Mouse (Mus musculus) kidney, embryonic 14.5 days (tissue): ENCODE results near the gene Miga1. TPM values are rescaled to one million over a fixed set of nuclear protein-coding genes. Genes with fewer than 3 reads are reported as not detected.

Experiments used
- ATAC-seq: fragments of 200-750 bp; cut with Nextera tagmentation; 2 replicates; pipeline ENCODE4 v1.8.0; 2017; ENCODE audit warnings: moderate number of reproducible peaks, mild to moderate bottlenecking, moderate TSS enrichment, moderate library complexity; ENCODE audit not compliant: low FRiP score, low TSS enrichment
- H3K27ac ChIP-seq: fragments of 300-500 bp; sonication (generic); 2 replicates; pipeline ENCODE4 v1.5.1; 2014; ENCODE audit warnings: low read depth, mild to moderate bottlenecking, low read length, moderate library complexity, mixed read lengths
- H3K27me3 ChIP-seq: fragments of 300-500 bp; sonication (generic); 2 replicates; pipeline ENCODE4 v1.6.1; 2014; ENCODE audit warnings: mild to moderate bottlenecking, low read length; ENCODE audit not compliant: control insufficient read depth, insufficient read depth
- H3K36me3 ChIP-seq: fragments of 300-500 bp; sonication (generic); 2 replicates; pipeline ENCODE4 v1.6.1; 2014; ENCODE audit warnings: low read length, mixed read lengths; ENCODE audit not compliant: control insufficient read depth, insufficient read depth
- H3K4me1 ChIP-seq: fragments of 300-500 bp; sonication (generic); 2 replicates; pipeline ENCODE4 v1.6.1; 2014; ENCODE audit warnings: low read length, mixed read lengths; ENCODE audit not compliant: control insufficient read depth, insufficient read depth
- H3K4me2 ChIP-seq: fragments of 300-500 bp; sonication (generic); replicated peaks from 2 replicates; pipeline ENCODE4 v1.6.1; 2014; ENCODE audit warnings: low read depth, mild to moderate bottlenecking, low read length
- H3K4me3 ChIP-seq: fragments of 300-500 bp; sonication (generic); 2 replicates; pipeline ENCODE4 v1.5.1; 2014; ENCODE audit warnings: mild to moderate bottlenecking, low read length
- H3K9ac ChIP-seq: fragments of 300-500 bp; sonication (generic); 2 replicates; pipeline ENCODE4 v1.6.1; 2014; ENCODE audit warnings: low read depth, mild to moderate bottlenecking, low read length, moderate library complexity
- H3K9me3 ChIP-seq: fragments of 300-500 bp; sonication (generic); 2 replicates; pipeline ENCODE4 v1.6.1; 2016; ENCODE audit warnings: low read length; ENCODE audit not compliant: control insufficient read depth
- WGBS: fragments of 180-500 bp; shearing (Covaris S2); extraction: QIAGEN DNeasy Blood & Tissue Kit; methylation state at CpG from one replicate; pipeline ENCODE4 v1.1.7; 2014; 5-methylcytosine and 5-hydroxymethylcytosine counted together
- polyA plus RNA-seq: library from polyadenylated mRNA; unstranded; fragments of >200 nt; fragmentation: Nextera tagmentation; extraction: Ambion mirVana; gene quantifications from 2 replicates; pipeline ENCODE4 v1.2.1, GENCODE M21; 2014

Gene Miga1
- polyA plus RNA-seq, 1 experiment from 2014 or later, result 23.7 TPM

DNA sequence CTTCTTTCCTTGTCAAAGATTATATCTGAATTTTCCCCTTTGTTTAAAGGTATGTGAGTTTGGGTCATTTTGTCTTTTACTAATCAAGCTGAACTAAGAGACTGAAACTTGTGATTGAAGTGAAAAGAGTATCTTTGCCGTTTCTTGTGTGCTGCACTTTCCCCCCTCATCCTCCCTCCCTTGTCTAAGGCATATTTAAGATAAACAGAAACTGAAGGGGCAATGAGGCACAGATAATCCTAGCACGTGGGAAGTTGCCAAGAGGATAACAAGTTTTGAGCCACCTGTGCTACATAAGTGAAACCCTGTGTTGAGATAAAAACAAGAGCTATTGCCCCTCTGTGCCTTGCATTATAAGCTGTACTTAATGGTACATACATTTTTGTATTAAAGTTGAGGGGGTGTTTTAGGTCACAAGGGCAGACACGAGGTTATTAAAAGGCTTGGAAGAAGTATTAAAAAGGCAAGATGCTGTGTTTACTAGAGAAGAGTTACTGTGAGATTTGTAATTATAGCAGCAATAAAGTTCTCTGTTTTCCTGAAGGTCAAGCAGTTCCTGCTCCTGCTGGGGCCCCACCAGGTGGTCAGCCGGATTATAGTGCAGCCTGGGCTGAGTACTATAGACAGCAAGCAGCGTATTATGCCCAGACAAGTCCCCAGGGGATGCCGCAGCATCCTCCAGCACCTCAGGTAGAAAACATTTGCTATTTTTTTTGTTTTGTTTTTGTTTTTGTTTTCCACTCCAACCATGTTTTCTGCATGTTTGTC is 108.7 kb downstream of the Miga1 start:
- 68% methylated on average over 6 of the region's 6 CpGs for WGBS
- ATAC-seq, result no peak

GRCm38 (mm10) chr3:152229271-152229670 is 110.9 kb downstream of the Miga1 start:
- 94% methylated on average over 5 of the region's 5 CpGs for WGBS
- Histone ChIP-seq H3K4me1 (no peaks in the 10 kb centered on the region), H3K9me3 (no peaks in the 10 kb centered on the region), H3K27ac (no peak overlapping the region), H3K36me3 (peaks cover 91% of the 10 kb centered on the region), H3K9ac (no peak overlapping the region), H3K4me3 (no peak overlapping the region), H3K4me2 (no peak overlapping the region), H3K27me3 (no peaks in the 10 kb centered on the region)
- no peak for ATAC-seq

More for the DNA sequence above, 108.7 kb downstream of the Miga1 start:
- Histone ChIP-seq H3K27me3 (no peaks in the 10 kb centered on the region), H3K4me2 (no peak overlapping the region), H3K9me3 (no peaks in the 10 kb centered on the region), H3K9ac (no peak overlapping the region), H3K4me1 (no peaks in the 10 kb centered on the region), H3K4me3 (no peak overlapping the region), H3K27ac (no peak overlapping the region), H3K36me3 (peaks cover 81% of the 10 kb centered on the region)

- Histone ChIP-seq H3K36me3 (peaks cover 91% of the 10 kb centered on the region), H3K27ac (no peak overlapping the region), H3K9ac (no peak overlapping the region), H3K9me3 (no peaks in the 10 kb centered on the region), H3K4me3 (no peak overlapping the region), H3K27me3 (no peaks in the 10 kb centered on the region), H3K4me1 (no peaks in the 10 kb centered on the region), H3K4me2 (no peak overlapping the region)
- ATAC-seq, result no peak
- WGBS, result 94% methylated on average over 7 of the region's 7 CpGs
Observed at GRCm38 (mm10) chr3:152228843-152229242, 111.4 kb downstream of the Miga1 start.

DNA sequence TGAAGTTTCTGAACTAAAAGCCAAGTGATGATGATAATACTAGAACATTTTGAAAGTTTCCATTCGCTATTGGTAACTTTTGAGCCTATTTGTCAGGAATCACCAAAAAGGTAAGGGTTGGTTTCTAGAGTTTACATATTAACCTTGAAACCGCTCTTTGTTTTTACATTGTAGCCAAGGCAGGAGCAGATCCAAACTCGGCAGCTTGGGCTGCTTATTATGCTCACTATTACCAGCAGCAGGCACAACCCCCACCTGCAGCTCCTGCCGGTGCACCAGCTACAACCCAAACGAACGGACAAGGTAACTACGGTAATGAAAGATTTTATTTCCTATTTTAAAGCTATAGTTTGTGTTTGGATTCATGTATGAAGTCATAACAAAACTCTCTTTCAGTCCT is 114.3 kb downstream of the Miga1 start:
- Histone ChIP-seq H3K4me1 (no peaks in the 10 kb centered on the region), H3K9ac (no peak overlapping the region), H3K36me3 (peaks cover 93% of the 10 kb centered on the region), H3K27me3 (no peaks in the 10 kb centered on the region), H3K4me3 (no peak overlapping the region), H3K27ac (no peak overlapping the region), H3K9me3 (no peaks in the 10 kb centered on the region), H3K4me2 (no peak overlapping the region)
- WGBS, result 90% methylated on average over 7 of the region's 7 CpGs
- ATAC-seq, result no peak

GRCm38 (mm10) chr3:152224918-152225317 is 115.3 kb downstream of the Miga1 start:
- ATAC-seq, result no peak
- Histone ChIP-seq H3K9ac (no peak overlapping the region), H3K4me1 (no peaks in the 10 kb centered on the region), H3K27me3 (no peaks in the 10 kb centered on the region), H3K4me3 (no peak overlapping the region), H3K4me2 (no peak overlapping the region), H3K9me3 (no peaks in the 10 kb centered on the region), H3K27ac (no peak overlapping the region), H3K36me3 (peaks cover 94% of the 10 kb centered on the region)

Other genes starting within 250 kb of the Miga1 start
- 16.0 and 22.2 TPM in 2 replicates for gene Gipc2, start 174.2 kb downstream of the Miga1 start, polyA plus RNA-seq
- gene Dnajb4, start 130.1 kb downstream of the Miga1 start, polyA plus RNA-seq, result 23.9 and 26.2 TPM in 2 replicates
- gene Fubp1, start 130.0 kb downstream of the Miga1 start, polyA plus RNA-seq, result 283 and 332 TPM in 2 replicates
- 5.1 and 6.3 TPM in 2 replicates for gene Nexn, start 74.1 kb downstream of the Miga1 start, polyA plus RNA-seq
- 18.8 and 44.4 TPM in 2 replicates for gene Usp33, start 6.1 kb upstream of the Miga1 start, polyA plus RNA-seq
- gene Zzz3, start 55.1 kb upstream of the Miga1 start, polyA plus RNA-seq, result 37.4 and 70.8 TPM in 2 replicates